Mouse (Mus musculus) midbrain, embryonic 15.5 days (tissue): ENCODE measurements around the gene Il6st. TPM values are rescaled to one million over a fixed set of nuclear protein-coding genes. Genes with fewer than 3 reads are reported as not detected.
"Not testable (repeated sequence)": the region's sequence is repeated elsewhere in the genome, so short reads cannot be mapped to it uniquely, and the experiment has no call there.

Experiments used
- ATAC-seq: fragments of 200-750 bp; cut with Nextera tagmentation; replicated peaks from 2 replicates; pipeline ENCODE4 v1.8.0; 2017; ENCODE audit warnings: moderate TSS enrichment
- H3K27ac ChIP-seq: fragments of 300-500 bp; sonication (generic); 2 replicates; pipeline ENCODE4 v1.5.1; 2015; ENCODE audit warnings: mild to moderate bottlenecking, inconsistent platforms
- H3K27me3 ChIP-seq: fragments of 300-500 bp; sonication (generic); replicated peaks from 2 replicates; pipeline ENCODE4 v1.6.1; 2015; ENCODE audit warnings: inconsistent platforms
- H3K36me3 ChIP-seq: fragments of 300-500 bp; sonication (generic); replicated peaks from 2 replicates; pipeline ENCODE4 v1.6.1; 2015; ENCODE audit warnings: inconsistent platforms
- H3K4me1 ChIP-seq: fragments of 300-500 bp; sonication (generic); 2 replicates; pipeline ENCODE4 v1.6.1; 2015; ENCODE audit warnings: inconsistent platforms
- H3K4me2 ChIP-seq: fragments of 300-500 bp; sonication (generic); 2 replicates; pipeline ENCODE4 v1.6.1; 2015; ENCODE audit warnings: inconsistent platforms, mild to moderate bottlenecking, moderate library complexity
- H3K4me3 ChIP-seq: fragments of 300-500 bp; sonication (generic); 2 replicates; pipeline ENCODE4 v1.5.1; 2015; ENCODE audit warnings: mild to moderate bottlenecking, inconsistent platforms
- H3K9ac ChIP-seq: fragments of 300-500 bp; sonication (generic); 2 replicates; pipeline ENCODE4 v1.6.1; 2015; ENCODE audit warnings: mild to moderate bottlenecking, inconsistent platforms
- H3K9me3 ChIP-seq: fragments of 300-500 bp; sonication (generic); 2 replicates; pipeline ENCODE4 v1.6.1; 2016; ENCODE audit warnings: inconsistent platforms
- WGBS: fragments of 180-500 bp; shearing (Covaris S2); methylation state at CpG from one replicate; pipeline ENCODE4 v1.1.7; 2015; ENCODE audit warnings: mixed read lengths; 5-methylcytosine and 5-hydroxymethylcytosine counted together
- polyA plus RNA-seq: library from polyadenylated mRNA; unstranded; fragments of >200 nt; fragmentation: Nextera tagmentation; extraction: Ambion mirVana; gene quantifications from 2 replicates; pipeline ENCODE4 v1.2.1, GENCODE M21; 2015

Gene Il6st
- polyA plus RNA-seq = 20.9 and 22.1 TPM in 2 replicates

- ATAC-seq = peak; percentile 100
- under 1% methylated on average over 71 of the region's 85 CpGs for WGBS
These were observed at the start of gene Il6st for GRCm38 (mm10) chr13:112463868-112464625. Il6st (plus strand) TSS chr13:112464070.

GRCm38 (mm10) chr13:112415896-112416295 is 48.0 kb upstream of the Il6st start:
- no peaks in the 10 kb centered on the region for H3K36me3 ChIP-seq
- H3K4me2 ChIP-seq = no peak overlapping the region
- H3K27me3 ChIP-seq = no peaks in the 10 kb centered on the region
- no peaks in the 10 kb centered on the region for H3K9me3 ChIP-seq
- H3K4me1 ChIP-seq = no peaks in the 10 kb centered on the region
- H3K27ac ChIP-seq = no peak overlapping the region
- H3K4me3 ChIP-seq = no peak overlapping the region
- WGBS = 84% methylated on average over 6 of the region's 6 CpGs
- no peak for ATAC-seq
- no peak overlapping the region for H3K9ac ChIP-seq

More at GRCm38 (mm10) chr13:112463868-112464625, at the start of gene Il6st:
- no peaks in the 10 kb centered on the region for H3K36me3 ChIP-seq
- H3K4me1 ChIP-seq = peaks cover 13% of the 10 kb centered on the region
- H3K27me3 ChIP-seq = no peaks in the 10 kb centered on the region
- peak within 1 kb of the TSS; percentile 78 for H3K9ac ChIP-seq
- H3K27ac ChIP-seq = peak within 1 kb of the TSS; percentile 84
- no peaks in the 10 kb centered on the region for H3K9me3 ChIP-seq
- peak within 1 kb of the TSS; percentile 93 for H3K4me2 ChIP-seq
- H3K4me3 ChIP-seq = peak within 1 kb of the TSS; percentile 92

GRCm38 (mm10) chr13:112416410-112417162 is 47.3 kb upstream of the Il6st start:
- ATAC-seq = no peak
- Histone ChIP-seq H3K9me3 (no peaks in the 10 kb centered on the region), H3K27ac (no peak overlapping the region), H3K4me3 (no peak overlapping the region), H3K36me3 (no peaks in the 10 kb centered on the region), H3K4me2 (no peak overlapping the region), H3K4me1 (no peaks in the 10 kb centered on the region), H3K9ac (no peak overlapping the region), H3K27me3 (no peaks in the 10 kb centered on the region)
- 24% methylated on average over 8 of the region's 8 CpGs for WGBS

- Histone ChIP-seq H3K36me3 (no peaks in the 10 kb centered on the region), H3K27ac (no peak overlapping the region), H3K27me3 (no peaks in the 10 kb centered on the region), H3K4me3 (no peak overlapping the region), H3K9me3 (no peaks in the 10 kb centered on the region), H3K4me1 (no peaks in the 10 kb centered on the region), H3K4me2 (no peak overlapping the region), H3K9ac (no peak overlapping the region)
- no peak for ATAC-seq
- 43% methylated on average over 4 of the region's 4 CpGs for WGBS
These were observed 46.7 kb upstream of the Il6st start for GRCm38 (mm10) chr13:112417163-112417523.

- no peak overlapping the region for H3K4me2 ChIP-seq
- no peak overlapping the region for H3K9ac ChIP-seq
- no peaks in the 10 kb centered on the region for H3K4me1 ChIP-seq
- H3K27ac ChIP-seq = no peak overlapping the region
- no peaks in the 10 kb centered on the region for H3K9me3 ChIP-seq
- no peak for ATAC-seq
- WGBS = 89% methylated on average over 2 of the region's 2 CpGs
- H3K36me3 ChIP-seq = no peaks in the 10 kb centered on the region
- H3K27me3 ChIP-seq = no peaks in the 10 kb centered on the region
- no peak overlapping the region for H3K4me3 ChIP-seq
These were observed 45.9 kb upstream of the Il6st start for GRCm38 (mm10) chr13:112417861-112418423.

GRCm38 (mm10) chr13:112418595-112418994 is 45.3 kb upstream of the Il6st start:
- ATAC-seq = no peak
- Histone ChIP-seq H3K4me1 (no peaks in the 10 kb centered on the region), H3K9ac (no peak overlapping the region), H3K9me3 (no peaks in the 10 kb centered on the region), H3K27me3 (no peaks in the 10 kb centered on the region), H3K4me3 (no peak overlapping the region), H3K27ac (no peak overlapping the region), H3K36me3 (no peaks in the 10 kb centered on the region), H3K4me2 (no peak overlapping the region)
- 95% methylated on average over 4 of the region's 4 CpGs for WGBS

GRCm38 (mm10) chr13:112424212-112424611 is 39.7 kb upstream of the Il6st start:
- no peak for ATAC-seq
- H3K27ac ChIP-seq = no peak overlapping the region
- H3K27me3 ChIP-seq = no peaks in the 10 kb centered on the region
- H3K9ac ChIP-seq = no peak overlapping the region
- H3K36me3 ChIP-seq = no peaks in the 10 kb centered on the region
- no peak overlapping the region for H3K4me2 ChIP-seq
- no peaks in the 10 kb centered on the region for H3K4me1 ChIP-seq
- no peak overlapping the region for H3K4me3 ChIP-seq
- 87% methylated on average over 2 of the region's 2 CpGs for WGBS
- no peaks in the 10 kb centered on the region for H3K9me3 ChIP-seq

GRCm38 (mm10) chr13:112424635-112425034 is 39.2 kb upstream of the Il6st start:
- H3K27me3 ChIP-seq = no peaks in the 10 kb centered on the region
- no peak for ATAC-seq
- H3K27ac ChIP-seq = no peak overlapping the region
- no peak overlapping the region for H3K4me3 ChIP-seq
- no peak overlapping the region for H3K9ac ChIP-seq
- no peaks in the 10 kb centered on the region for H3K36me3 ChIP-seq
- no peaks in the 10 kb centered on the region for H3K4me1 ChIP-seq
- H3K4me2 ChIP-seq = no peak overlapping the region
- 86% methylated on average over 7 of the region's 7 CpGs for WGBS
- no peaks in the 10 kb centered on the region for H3K9me3 ChIP-seq

GRCm38 (mm10) chr13:112425181-112425654 is 38.7 kb upstream of the Il6st start:
- H3K36me3 ChIP-seq = no peaks in the 10 kb centered on the region
- no peak overlapping the region for H3K4me3 ChIP-seq
- no peak overlapping the region for H3K27ac ChIP-seq
- no peaks in the 10 kb centered on the region for H3K27me3 ChIP-seq
- no peak for ATAC-seq
- no peaks in the 10 kb centered on the region for H3K9me3 ChIP-seq
- H3K4me2 ChIP-seq = no peak overlapping the region
- H3K9ac ChIP-seq = no peak overlapping the region
- WGBS = 55% methylated on average over 8 of the region's 8 CpGs
- H3K4me1 ChIP-seq = no peaks in the 10 kb centered on the region

GRCm38 (mm10) chr13:112426265-112427135 is 37.4 kb upstream of the Il6st start:
- Histone ChIP-seq H3K36me3 (no peaks in the 10 kb centered on the region), H3K27me3 (no peaks in the 10 kb centered on the region), H3K4me3 (no peak overlapping the region), H3K9ac (no peak overlapping the region), H3K27ac (no peak overlapping the region), H3K4me1 (no peaks in the 10 kb centered on the region), H3K9me3 (no peaks in the 10 kb centered on the region), H3K4me2 (no peak overlapping the region)
- 79% methylated on average over 13 of the region's 13 CpGs for WGBS
- no peak for ATAC-seq

- H3K36me3 ChIP-seq, H3K27ac ChIP-seq, ATAC-seq, H3K4me2 ChIP-seq, H3K9me3 ChIP-seq, H3K4me3 ChIP-seq, H3K27me3 ChIP-seq, H3K9ac ChIP-seq, H3K4me1 ChIP-seq: not testable (repeated sequence)
- 93% methylated on average over 4 of the region's 4 CpGs for WGBS
These were observed 36.8 kb upstream of the Il6st start for GRCm38 (mm10) chr13:112427136-112427470.

- 91% methylated on average over 15 of the region's 15 CpGs for WGBS
These were observed 36.3 kb upstream of the Il6st start for GRCm38 (mm10) chr13:112427521-112427920.

More at GRCm38 (mm10) chr13:112427521-112427920, 36.3 kb upstream of the Il6st start:
- Histone ChIP-seq H3K9me3 (no peaks in the 10 kb centered on the region), H3K4me1 (no peaks in the 10 kb centered on the region), H3K36me3 (no peaks in the 10 kb centered on the region), H3K4me3 (no peak overlapping the region), H3K9ac (no peak overlapping the region), H3K4me2 (no peak overlapping the region), H3K27ac (no peak overlapping the region), H3K27me3 (no peaks in the 10 kb centered on the region)
- no peak for ATAC-seq
